Mouse (Mus musculus): Measurements from ENCODE around the gene Zcwpw1. TPM values are rescaled to one million over a fixed set of nuclear protein-coding genes. Genes with fewer than 3 reads are reported as not detected.

Gene Zcwpw1
- polyA plus RNA-seq, 1 experiment from 2014 or later: 2.7 TPM

GRCm38 (mm10) chr5:137817466-137818222, 30.0 kb downstream of the Zcwpw1 start:
- 38% methylated on average over 4 of the region's 4 CpGs for WGBS
- no peak for DNase-seq (ENCODE audit: low spot score)
- H3K4me1 ChIP-seq (replicated peaks; ENCODE audit: control insufficient read depth, insufficient read depth): no peaks in the 10 kb centered on the region
- no peak overlapping the region for H3K27ac ChIP-seq (replicated peaks)
- no peaks in the 10 kb centered on the region for H3K27me3 ChIP-seq (ENCODE audit: control insufficient read depth, insufficient read depth, low read length)
- no peak overlapping the region for H3K4me2 ChIP-seq (replicated peaks; ENCODE audit: low read depth)
- H3K9me3 ChIP-seq (ENCODE audit: control insufficient read depth, low read length): no peaks in the 10 kb centered on the region
- ATAC-seq (ENCODE audit: low FRiP score, low TSS enrichment): no peak
- H3K9ac ChIP-seq (ENCODE audit: low read length): no peak overlapping the region
- no peak overlapping the region for H3K4me3 ChIP-seq (ENCODE audit: low read depth, low read length)
- TF ChIP-seq EP300 (optimal IDR thresholded peaks at IDR 0.05): no peak
- TF ChIP-seq CTCF (IDR thresholded peaks at IDR 0.05; ENCODE audit: low read depth): no peak
- no peaks in the 10 kb centered on the region for H3K36me3 ChIP-seq (ENCODE audit: control insufficient read depth, insufficient read depth, low read length)

- Histone ChIP-seq H3K9ac (ENCODE audit: low read length) (no peak overlapping the region), H3K9me3 (ENCODE audit: control insufficient read depth, low read length) (no peaks in the 10 kb centered on the region), H3K4me3 (ENCODE audit: low read depth, low read length) (no peak overlapping the region), H3K4me2 (replicated peaks; ENCODE audit: low read depth) (no peak overlapping the region), H3K36me3 (ENCODE audit: control insufficient read depth, insufficient read depth, low read length) (no peaks in the 10 kb centered on the region), H3K27ac (replicated peaks) (no peak overlapping the region), H3K27me3 (ENCODE audit: control insufficient read depth, insufficient read depth, low read length) (no peaks in the 10 kb centered on the region), H3K4me1 (replicated peaks; ENCODE audit: control insufficient read depth, insufficient read depth) (no peaks in the 10 kb centered on the region)
- TF ChIP-seq CTCF (IDR thresholded peaks at IDR 0.05; ENCODE audit: low read depth) (no peak), EP300 (optimal IDR thresholded peaks at IDR 0.05) (no peak)
- WGBS: 65% methylated on average over 4 of the region's 4 CpGs
- no peak for DNase-seq (ENCODE audit: low spot score)
- no peak for ATAC-seq (ENCODE audit: low FRiP score, low TSS enrichment)
Observed at GRCm38 (mm10) chr5:137822126-137822525, 34.5 kb downstream of the Zcwpw1 start.

- H3K4me1 ChIP-seq (replicated peaks; ENCODE audit: control insufficient read depth, insufficient read depth): no peaks in the 10 kb centered on the region
- H3K9ac ChIP-seq (ENCODE audit: low read length): no peak overlapping the region
- ATAC-seq (ENCODE audit: low FRiP score, low TSS enrichment) (no peak), DNase-seq (ENCODE audit: low spot score) (no peak)
- H3K9me3 ChIP-seq (ENCODE audit: control insufficient read depth, low read length): no peaks in the 10 kb centered on the region
- H3K36me3 ChIP-seq (ENCODE audit: control insufficient read depth, insufficient read depth, low read length): no peaks in the 10 kb centered on the region
- TF ChIP-seq CTCF (IDR thresholded peaks at IDR 0.05; ENCODE audit: low read depth) (no peak), EP300 (optimal IDR thresholded peaks at IDR 0.05) (no peak)
- H3K4me3 ChIP-seq (ENCODE audit: low read depth, low read length): no peak overlapping the region
- no peaks in the 10 kb centered on the region for H3K27me3 ChIP-seq (ENCODE audit: control insufficient read depth, insufficient read depth, low read length)
- WGBS: 81% methylated on average over 1 of the region's 1 CpGs
- H3K4me2 ChIP-seq (replicated peaks; ENCODE audit: low read depth): no peak overlapping the region
- no peak overlapping the region for H3K27ac ChIP-seq (replicated peaks)
Observed at GRCm38 (mm10) chr5:137822602-137823001, 35.0 kb downstream of the Zcwpw1 start.

- 89% methylated on average over 6 of the region's 6 CpGs for WGBS
- no peak for ATAC-seq (ENCODE audit: low FRiP score, low TSS enrichment)
- Histone ChIP-seq H3K36me3 (ENCODE audit: control insufficient read depth, insufficient read depth, low read length) (no peaks in the 10 kb centered on the region), H3K9ac (ENCODE audit: low read length) (no peak overlapping the region), H3K4me3 (ENCODE audit: low read depth, low read length) (no peak overlapping the region), H3K9me3 (ENCODE audit: control insufficient read depth, low read length) (no peaks in the 10 kb centered on the region), H3K4me2 (replicated peaks; ENCODE audit: low read depth) (no peak overlapping the region), H3K4me1 (replicated peaks; ENCODE audit: control insufficient read depth, insufficient read depth) (no peaks in the 10 kb centered on the region), H3K27me3 (ENCODE audit: control insufficient read depth, insufficient read depth, low read length) (no peaks in the 10 kb centered on the region), H3K27ac (replicated peaks) (no peak overlapping the region)
- TF ChIP-seq CTCF (IDR thresholded peaks at IDR 0.05; ENCODE audit: low read depth): no peak
- no peak for TF ChIP-seq EP300 (optimal IDR thresholded peaks at IDR 0.05)
- no peak for DNase-seq (ENCODE audit: low spot score)
Observed at GRCm38 (mm10) chr5:137823455-137824045, 36.0 kb downstream of the Zcwpw1 start.

GRCm38 (mm10) chr5:137825030-137825429, 37.4 kb downstream of the Zcwpw1 start:
- 87% methylated on average over 3 of the region's 3 CpGs for WGBS

GRCm38 (mm10) chr5:137825971-137826370, 38.4 kb downstream of the Zcwpw1 start:
- no peak overlapping the region for H3K27ac ChIP-seq (replicated peaks)
- no peaks in the 10 kb centered on the region for H3K36me3 ChIP-seq (ENCODE audit: control insufficient read depth, insufficient read depth, low read length)
- H3K4me2 ChIP-seq (replicated peaks; ENCODE audit: low read depth): no peak overlapping the region
- no peaks in the 10 kb centered on the region for H3K4me1 ChIP-seq (replicated peaks; ENCODE audit: control insufficient read depth, insufficient read depth)
- TF ChIP-seq EP300 (optimal IDR thresholded peaks at IDR 0.05): no peak
- TF ChIP-seq CTCF (IDR thresholded peaks at IDR 0.05; ENCODE audit: low read depth): no peak
- no peaks in the 10 kb centered on the region for H3K9me3 ChIP-seq (ENCODE audit: control insufficient read depth, low read length)
- no peaks in the 10 kb centered on the region for H3K27me3 ChIP-seq (ENCODE audit: control insufficient read depth, insufficient read depth, low read length)
- 78% methylated on average over 2 of the region's 2 CpGs for WGBS
- DNase-seq (ENCODE audit: low spot score): no peak
- no peak overlapping the region for H3K9ac ChIP-seq (ENCODE audit: low read length)
- ATAC-seq (ENCODE audit: low FRiP score, low TSS enrichment): no peak
- no peak overlapping the region for H3K4me3 ChIP-seq (ENCODE audit: low read depth, low read length)

More at GRCm38 (mm10) chr5:137825030-137825429, 37.4 kb downstream of the Zcwpw1 start:
- Histone ChIP-seq H3K4me1 (replicated peaks; ENCODE audit: control insufficient read depth, insufficient read depth) (no peaks in the 10 kb centered on the region), H3K36me3 (ENCODE audit: control insufficient read depth, insufficient read depth, low read length) (no peaks in the 10 kb centered on the region), H3K9me3 (ENCODE audit: control insufficient read depth, low read length) (no peaks in the 10 kb centered on the region), H3K9ac (ENCODE audit: low read length) (no peak overlapping the region), H3K27ac (replicated peaks) (no peak overlapping the region), H3K4me2 (replicated peaks; ENCODE audit: low read depth) (no peak overlapping the region), H3K27me3 (ENCODE audit: control insufficient read depth, insufficient read depth, low read length) (no peaks in the 10 kb centered on the region), H3K4me3 (ENCODE audit: low read depth, low read length) (no peak overlapping the region)
- no peak for ATAC-seq (ENCODE audit: low FRiP score, low TSS enrichment)
- TF ChIP-seq EP300 (optimal IDR thresholded peaks at IDR 0.05): no peak
- TF ChIP-seq CTCF (IDR thresholded peaks at IDR 0.05; ENCODE audit: low read depth): no peak
- no peak for DNase-seq (ENCODE audit: low spot score)
